Mouse (Mus musculus): ENCODE results near the gene Tmem81.

Tmem81 gene

GRCm38 (mm10) chr1:132516776-132517175 lies 10.7 kb downstream of the Tmem81 start:
- in situ Hi-C loops (cut with MboI; ENCODE audit: unreplicated experiment in 2 of 2), result no loop called here

- in situ Hi-C loops (cut with MboI; ENCODE audit: unreplicated experiment in 2 of 2), result no loop called here
Measured at GRCm38 (mm10) chr1:132518621-132519020, 12.6 kb downstream of the Tmem81 start.

- in situ Hi-C loops (cut with MboI; ENCODE audit: unreplicated experiment in 2 of 2), result loop anchor here in 1 of 2 experiments (10.0 kb wide), 1 partner anchor 155 kb away; no protein-coding TSS in a partner anchor
Measured at GRCm38 (mm10) chr1:132519734-132520133, 13.7 kb downstream of the Tmem81 start.

- in situ Hi-C loops (cut with MboI; ENCODE audit: unreplicated experiment in 2 of 2), result loop anchor here in 1 of 2 experiments (10.0 kb wide), 1 partner anchor 156 kb away; no protein-coding TSS in a partner anchor
Measured at GRCm38 (mm10) chr1:132520764-132521163, 14.7 kb downstream of the Tmem81 start.

- in situ Hi-C loops (cut with MboI; ENCODE audit: unreplicated experiment in 2 of 2), result loop anchor here in 1 of 2 experiments (10.0 kb wide), 1 partner anchor 158 kb away; no protein-coding TSS in a partner anchor
Measured at GRCm38 (mm10) chr1:132523048-132523447, 17.0 kb downstream of the Tmem81 start.

GRCm38 (mm10) chr1:132523920-132524319 lies 17.9 kb downstream of the Tmem81 start:
- in situ Hi-C loops (cut with MboI; ENCODE audit: unreplicated experiment in 2 of 2), result loop anchor here in 1 of 2 experiments (10.0 kb wide), 1 partner anchor 159 kb away; no protein-coding TSS in a partner anchor

GRCm38 (mm10) chr1:132525832-132526231 lies 19.8 kb downstream of the Tmem81 start:
- in situ Hi-C loops (cut with MboI; ENCODE audit: unreplicated experiment in 2 of 2), result loop anchor here (5.0 to 25.0 kb wide), 3 partner anchors 66 to 436 kb away; no protein-coding TSS in a partner anchor

GRCm38 (mm10) chr1:132528071-132528470 lies 22.0 kb downstream of the Tmem81 start:
- in situ Hi-C loops (cut with MboI; ENCODE audit: unreplicated experiment in 2 of 2), result loop anchor here (5.0 to 25.0 kb wide), 3 partner anchors 64 to 434 kb away; no protein-coding TSS in a partner anchor

GRCm38 (mm10) chr1:132528647-132529334 lies 22.8 kb downstream of the Tmem81 start:
- in situ Hi-C loops (cut with MboI; ENCODE audit: unreplicated experiment in 2 of 2), result loop anchor here (5.0 to 25.0 kb wide), 3 partner anchors 64 to 434 kb away; no protein-coding TSS in a partner anchor

GRCm38 (mm10) chr1:132530631-132531191 lies 24.7 kb downstream of the Tmem81 start:
- in situ Hi-C loops (cut with MboI; ENCODE audit: unreplicated experiment in 2 of 2), result loop anchor here in 1 of 2 experiments (25.0 kb wide), 1 partner anchor 432 kb away; no protein-coding TSS in a partner anchor

- in situ Hi-C loops (cut with MboI; ENCODE audit: unreplicated experiment in 2 of 2), result loop anchor here in 1 of 2 experiments (25.0 kb wide), 1 partner anchor 430 kb away; no protein-coding TSS in a partner anchor
Measured at GRCm38 (mm10) chr1:132532521-132532920, 26.5 kb downstream of the Tmem81 start.

- in situ Hi-C loops (cut with MboI; ENCODE audit: unreplicated experiment in 2 of 2), result loop anchor here in 1 of 2 experiments (25.0 kb wide), 1 partner anchor 428 kb away; no protein-coding TSS in a partner anchor
Measured at GRCm38 (mm10) chr1:132533840-132534239, 27.8 kb downstream of the Tmem81 start.

- in situ Hi-C loops (cut with MboI; ENCODE audit: unreplicated experiment in 2 of 2), result loop anchor here in 1 of 2 experiments (25.0 kb wide), 1 partner anchor 427 kb away; no protein-coding TSS in a partner anchor
Measured at GRCm38 (mm10) chr1:132535541-132535940, 29.5 kb downstream of the Tmem81 start.

- in situ Hi-C loops (cut with MboI; ENCODE audit: unreplicated experiment in 2 of 2), result loop anchor here in 1 of 2 experiments (25.0 kb wide), 1 partner anchor 426 kb away; no protein-coding TSS in a partner anchor
Measured at GRCm38 (mm10) chr1:132536416-132536815, 30.4 kb downstream of the Tmem81 start.

- in situ Hi-C loops (cut with MboI; ENCODE audit: unreplicated experiment in 2 of 2), result loop anchor here in 1 of 2 experiments (25.0 kb wide), 1 partner anchor 425 kb away; no protein-coding TSS in a partner anchor
Measured at GRCm38 (mm10) chr1:132537736-132538135, 31.7 kb downstream of the Tmem81 start.

GRCm38 (mm10) chr1:132540701-132541100 lies 34.7 kb downstream of the Tmem81 start:
- in situ Hi-C loops (cut with MboI; ENCODE audit: unreplicated experiment in 2 of 2), result loop anchor here in 1 of 2 experiments (25.0 kb wide), 1 partner anchor 422 kb away; no protein-coding TSS in a partner anchor

- in situ Hi-C loops (cut with MboI; ENCODE audit: unreplicated experiment in 2 of 2), result loop anchor here in 1 of 2 experiments (25.0 kb wide), 1 partner anchor 421 kb away; no protein-coding TSS in a partner anchor
Measured at GRCm38 (mm10) chr1:132541171-132541823, 35.3 kb downstream of the Tmem81 start.

GRCm38 (mm10) chr1:132541824-132542599 lies 36.0 kb downstream of the Tmem81 start:
- in situ Hi-C loops (cut with MboI; ENCODE audit: unreplicated experiment in 2 of 2), result loop anchor here in 1 of 2 experiments (25.0 kb wide), 1 partner anchor 420 kb away; no protein-coding TSS in a partner anchor

GRCm38 (mm10) chr1:132542762-132543306 lies 36.8 kb downstream of the Tmem81 start, which contains the start of gene Cntn2:
Cntn2 (minus strand) TSS chr1:132543256.
- in situ Hi-C loops (cut with MboI; ENCODE audit: unreplicated experiment in 2 of 2), result loop anchor here in 1 of 2 experiments (25.0 kb wide), 1 partner anchor 419 kb away; no protein-coding TSS in a partner anchor
